Mouse (Mus musculus): ENCODE measurements around the gene Pkd1l2.

The Pkd1l2 gene

DNA sequence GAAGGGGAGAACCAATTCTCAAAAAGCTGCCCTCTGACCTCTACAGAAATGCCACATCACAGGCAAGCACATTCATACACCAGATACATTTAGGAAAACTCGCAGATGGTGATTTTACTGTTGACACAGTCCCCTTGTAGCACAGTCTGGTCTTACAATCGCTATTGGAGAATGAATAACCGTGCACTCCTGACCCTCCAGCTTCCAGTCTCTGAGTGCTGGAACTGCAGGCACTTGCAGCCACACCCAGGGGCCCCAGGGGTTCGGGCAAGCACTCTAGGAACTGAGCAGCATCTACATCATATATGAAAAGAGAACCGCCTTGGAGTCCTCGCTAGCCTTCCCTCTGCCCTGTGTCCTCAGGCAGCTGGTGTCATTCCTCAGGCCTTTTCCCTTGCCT, 50.8 kb downstream of the Pkd1l2 start:
- no peak for DNase-seq

GRCm38 (mm10) chr8:117028686-117029085, 53.6 kb downstream of the Pkd1l2 start:
- no peak for DNase-seq

GRCm38 (mm10) chr8:117027601-117028000, 54.6 kb downstream of the Pkd1l2 start:
- no peak for DNase-seq

- no peak for DNase-seq
Observed at GRCm38 (mm10) chr8:117022297-117022993, 59.8 kb downstream of the Pkd1l2 start.

DNA sequence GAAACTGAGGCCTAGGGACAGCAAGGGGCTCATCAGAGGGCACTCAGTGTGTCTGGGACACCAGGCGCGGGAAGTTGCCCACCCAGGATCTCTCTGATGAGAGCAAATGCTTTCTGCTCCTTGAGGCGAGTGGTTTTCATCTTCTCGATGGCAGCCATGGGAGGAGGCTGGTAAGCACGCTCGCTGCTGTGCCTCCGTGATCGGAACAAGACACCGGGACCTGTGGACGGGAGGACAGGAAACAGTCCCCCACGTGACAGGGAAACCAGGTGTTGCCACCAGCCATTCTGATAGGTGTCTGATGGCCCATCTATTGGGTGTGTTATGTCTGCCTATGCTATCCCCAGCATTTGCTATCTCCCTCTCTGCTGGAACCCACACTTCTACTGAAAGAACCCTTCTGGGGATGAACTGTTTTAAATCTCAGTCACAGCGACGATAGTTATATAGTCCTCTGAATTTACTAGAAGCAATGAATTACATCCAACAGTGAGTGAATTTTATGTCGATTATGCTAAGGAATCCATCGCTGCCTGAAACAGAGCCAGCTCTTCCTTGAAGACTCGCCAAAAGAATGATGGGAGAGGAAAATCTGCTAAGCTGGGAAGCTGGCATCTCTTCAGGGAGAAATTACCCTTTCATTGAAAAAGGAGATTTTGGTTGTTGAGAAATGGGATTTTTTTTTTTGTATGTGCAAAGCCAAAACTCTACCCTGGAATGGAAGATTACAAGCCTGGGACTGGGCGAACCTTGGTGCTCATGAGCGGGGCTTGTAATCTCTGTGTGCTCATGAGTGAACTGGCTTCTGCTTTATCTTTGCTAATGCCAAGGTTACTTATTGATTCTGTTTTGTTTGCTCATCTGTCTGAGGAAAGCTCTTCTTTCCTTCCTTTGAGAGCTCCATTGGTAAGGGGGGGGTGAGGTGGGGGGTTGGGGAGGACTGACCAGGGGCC, 62.6 kb downstream of the Pkd1l2 start:
- no peak for DNase-seq

DNA sequence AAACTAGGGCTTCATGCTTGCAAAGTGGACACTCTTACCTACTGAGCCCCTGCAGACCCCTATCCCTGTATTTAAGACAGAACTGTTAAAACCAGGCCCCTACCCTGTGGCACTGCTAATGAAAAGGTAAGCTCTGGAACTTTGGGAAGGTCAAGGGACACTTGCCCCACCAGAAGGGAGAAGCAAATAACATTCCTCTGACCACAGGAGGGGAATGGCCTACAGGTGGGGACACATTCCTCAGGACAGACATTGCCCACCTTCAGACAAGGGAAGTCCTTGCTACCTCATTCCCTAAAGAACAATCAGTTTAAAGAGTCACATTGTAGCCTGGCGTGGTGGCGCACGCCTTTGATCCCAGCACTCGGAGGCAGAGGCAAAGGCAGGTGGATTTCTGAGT, 64.4 kb downstream of the Pkd1l2 start:
- no peak for DNase-seq

GRCm38 (mm10) chr8:117017006-117017405, 65.2 kb downstream of the Pkd1l2 start:
- no peak for DNase-seq

- DNase-seq = no peak
Observed at GRCm38 (mm10) chr8:117015670-117016069, 66.6 kb downstream of the Pkd1l2 start.

DNA sequence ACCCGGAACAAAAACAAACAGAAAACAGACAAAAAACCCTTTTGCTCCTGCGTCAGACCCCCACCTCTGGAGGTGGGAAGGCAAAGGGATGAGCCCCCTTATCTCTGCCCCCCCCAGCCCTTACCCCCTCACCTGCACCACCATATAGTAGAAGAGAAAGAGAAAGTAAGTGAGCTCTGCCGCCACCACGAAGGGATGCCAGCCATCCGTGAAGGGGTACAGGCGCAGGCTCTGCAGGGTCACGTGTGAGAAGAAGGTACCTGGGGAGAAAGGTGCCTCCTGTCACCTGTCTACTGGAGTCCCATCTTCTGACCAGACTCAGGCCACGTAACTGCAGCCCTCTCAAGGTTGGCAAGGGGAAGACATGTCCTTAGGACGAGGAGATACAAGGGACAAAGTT, 70.9 kb downstream of the Pkd1l2 start:
- no peak for DNase-seq

GRCm38 (mm10) chr8:116994016-116994716, 88.1 kb downstream of the Pkd1l2 start:
- DNase-seq = no peak

DNA sequence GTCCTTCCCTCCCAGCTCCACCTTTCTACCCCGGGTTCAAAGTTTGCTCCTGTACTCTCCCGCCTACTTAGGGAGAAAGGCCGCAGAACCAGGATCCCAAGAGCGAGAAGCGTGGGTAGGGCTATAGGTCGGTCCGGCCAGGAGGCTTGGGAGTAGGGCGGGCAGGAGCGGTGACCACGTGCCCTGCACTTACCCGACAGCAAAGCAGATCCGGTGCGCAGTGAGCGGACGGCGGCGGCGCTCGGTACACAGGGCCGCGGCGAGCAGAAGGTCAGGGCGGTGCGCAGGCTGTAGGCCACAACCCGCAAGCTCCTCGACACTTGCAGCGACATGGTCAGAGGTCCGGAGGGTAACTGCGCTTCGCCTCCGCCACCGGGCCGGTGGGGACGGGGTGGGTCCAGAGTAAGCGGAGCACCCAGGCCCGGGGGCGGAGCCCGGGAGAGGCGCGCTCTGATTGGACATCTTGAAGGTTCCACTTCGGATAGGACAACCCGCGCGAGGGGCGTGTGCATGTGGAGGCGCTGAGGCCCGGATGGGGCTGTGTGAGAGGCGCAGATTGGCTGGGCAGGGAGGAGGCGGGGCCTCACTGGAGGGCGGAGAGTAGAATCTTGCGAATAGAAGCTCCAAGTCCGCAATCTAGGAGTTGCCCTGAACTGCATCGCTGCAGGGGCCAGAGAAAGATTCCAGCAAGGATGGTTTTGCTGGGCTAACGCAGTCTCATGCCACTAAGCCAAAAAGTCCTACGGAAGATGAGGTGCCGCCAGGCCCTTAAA, 89.0 kb downstream of the Pkd1l2 start, which contains the start of gene Gcsh:
Gene Gcsh, minus strand, starts transcription at position 443 of the 773 bp plus-strand sequence.
- peak; percentile 100 for DNase-seq

GRCm38 (mm10) chr8:116992176-116992971, 89.9 kb downstream of the Pkd1l2 start:
- DNase-seq = peak; percentile 79

GRCm38 (mm10) chr8:116991241-116991640, 91.0 kb downstream of the Pkd1l2 start:
- no peak for DNase-seq

GRCm38 (mm10) chr8:116989842-116990241, 92.4 kb downstream of the Pkd1l2 start:
- no peak for DNase-seq

DNA sequence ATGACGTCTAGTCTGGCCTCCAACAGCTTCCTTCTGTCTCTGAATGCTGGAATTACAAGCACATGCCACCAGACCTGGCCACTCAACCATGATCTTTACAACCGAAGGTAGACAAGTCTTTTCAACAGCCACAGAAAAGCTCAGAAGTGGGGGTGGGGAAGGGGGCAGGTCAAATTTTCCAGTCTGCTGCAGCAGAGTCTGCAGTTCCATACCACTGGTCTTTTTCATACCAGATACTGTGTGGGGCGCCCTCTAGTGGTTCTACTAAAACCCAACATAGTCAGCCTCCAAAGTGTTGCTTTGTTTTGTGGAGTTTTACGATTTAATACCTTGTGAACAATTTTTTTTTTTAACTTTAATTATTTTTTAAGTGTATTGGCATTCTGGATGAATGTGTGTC, 102.1 kb downstream of the Pkd1l2 start:
- DNase-seq = peak; percentile 34

GRCm38 (mm10) chr8:116978631-116979256, 103.5 kb downstream of the Pkd1l2 start, which contains the start of gene 1700030J22Rik:
TSS of gene 1700030J22Rik (minus strand) at chr8:116978959.
- peak; percentile 98 for DNase-seq

GRCm38 (mm10) chr8:116978052-116978451, 104.2 kb downstream of the Pkd1l2 start:
- no peak for DNase-seq

DNA sequence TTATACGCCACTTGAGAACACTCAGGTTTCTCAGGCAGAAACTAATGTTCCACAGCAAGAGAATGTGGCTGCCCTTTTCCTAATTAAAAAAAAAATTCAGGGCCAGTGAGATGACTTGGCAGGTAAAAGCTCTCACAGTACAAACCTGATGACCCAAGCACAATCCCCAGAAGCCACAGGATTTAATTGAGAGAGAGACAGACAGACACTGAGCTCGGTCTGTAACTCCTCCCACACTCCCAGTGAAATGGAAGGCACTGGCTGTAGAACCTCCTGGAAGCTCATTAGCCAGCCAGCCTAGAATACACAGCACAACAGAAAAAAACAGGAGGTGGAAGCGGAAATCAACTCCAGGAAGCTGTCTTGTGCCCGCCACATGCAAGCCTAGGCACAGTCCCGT, 106.6 kb downstream of the Pkd1l2 start:
- peak; percentile 31 for DNase-seq

GRCm38 (mm10) chr8:116975066-116975465, 107.2 kb downstream of the Pkd1l2 start:
- DNase-seq = no peak

DNA sequence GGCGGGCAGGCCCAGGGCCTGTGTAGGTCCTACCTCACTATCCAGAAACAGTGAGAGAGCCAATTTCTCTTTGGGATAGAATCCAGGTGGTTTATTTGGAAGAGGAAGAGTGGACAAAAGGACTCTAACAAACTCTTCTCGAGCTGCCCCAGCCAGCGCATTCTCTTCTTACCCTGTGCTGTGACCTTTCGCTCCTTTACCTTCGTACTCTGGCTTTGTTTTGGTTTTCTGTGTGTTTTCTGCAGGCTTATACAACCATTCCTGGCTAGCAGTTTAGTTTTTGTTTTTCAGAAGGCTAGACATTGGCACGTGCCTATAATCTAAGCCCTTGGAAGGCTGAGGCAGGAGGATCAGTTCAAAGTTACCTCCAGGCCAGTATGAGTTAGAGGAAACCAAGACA, 112.7 kb downstream of the Pkd1l2 start:
- DNase-seq = peak; percentile 28

GRCm38 (mm10) chr8:116954415-116954814, 127.8 kb downstream of the Pkd1l2 start:
- no peak for DNase-seq
